Mouse (Mus musculus) ES-CJ7 (cell line): ENCODE data around the gene Tdp1.

Source experiments
- DNase-seq: peaks from one replicate; pipeline ENCODE4 v3.0.0; 2011; ENCODE audit warnings: low read depth, low spot score

Tdp1 gene

GRCm38 (mm10) chr12:100000381-100000780 lies 116.1 kb downstream of the Tdp1 start:
- DNase-seq = no peak

- no peak for DNase-seq
Observed at GRCm38 (mm10) chr12:100001246-100001645, 116.9 kb downstream of the Tdp1 start.

GRCm38 (mm10) chr12:100001910-100002309 lies 117.6 kb downstream of the Tdp1 start:
- DNase-seq = no peak

DNA sequence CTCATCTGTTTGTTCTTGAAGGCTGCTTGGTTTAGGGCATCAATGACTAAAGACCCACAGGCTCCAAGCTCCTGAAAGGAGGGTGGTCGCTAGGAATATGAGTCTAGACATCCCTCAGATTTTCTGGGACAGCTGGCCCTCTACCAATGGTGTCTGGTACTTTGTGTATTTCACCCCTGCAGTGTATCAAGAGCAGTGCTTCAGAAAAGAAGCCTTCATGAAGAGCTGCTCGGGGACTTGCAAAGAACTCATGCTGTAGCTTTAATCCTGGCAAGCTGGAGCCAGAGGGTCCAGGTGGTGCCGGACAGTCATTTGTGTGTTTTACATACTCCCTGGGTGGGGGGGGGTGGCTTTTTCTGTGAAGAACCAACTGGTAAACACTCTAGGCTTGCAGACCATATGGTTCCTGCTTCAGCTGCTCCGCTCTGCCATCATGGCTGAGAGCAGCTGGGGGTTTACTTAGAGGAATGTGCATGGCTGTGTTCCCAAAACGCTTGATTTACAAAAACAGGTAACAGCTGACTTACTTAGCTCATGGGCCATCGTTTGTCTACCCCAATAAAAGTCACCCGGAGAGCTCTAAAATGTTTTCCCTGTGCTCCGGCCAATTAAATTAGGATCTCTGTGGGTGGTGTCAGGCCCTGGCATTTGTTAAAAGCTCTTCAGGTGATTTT lies 118.7 kb downstream of the Tdp1 start:
- DNase-seq = no peak
